Mouse (Mus musculus) limb, embryonic 14.5 days (tissue): ENCODE measurements at regions not wholly inside any gene's neighbourhood (a gene's known extent, or its start where the extent isn't known, plus 50 kb on each side); places are given as distances from the start of the nearest gene placed in this dataset.

Source experiments
- ATAC-seq: fragments of 200-750 bp; cut with Nextera tagmentation; 2 replicates; pipeline ENCODE4 v1.8.0; 2017; ENCODE audit warnings: low read depth, moderate number of reproducible peaks, moderate TSS enrichment; ENCODE audit not compliant: low FRiP score
- DNase-seq: peaks from one replicate; pipeline ENCODE4 v3.0.0-alpha.2; 2015; ENCODE audit warnings: low spot score
- H3K27ac ChIP-seq: fragments of 300-500 bp; sonication (generic); replicated peaks from 2 replicates; pipeline ENCODE4 v1.5.1; 2014; ENCODE audit warnings: low read depth, mild to moderate bottlenecking, low read length, moderate library complexity, mixed read lengths
- H3K27me3 ChIP-seq: fragments of 300-500 bp; sonication (generic); 2 replicates; pipeline ENCODE4 v1.6.1; 2014; ENCODE audit warnings: low read length, mixed read lengths; ENCODE audit not compliant: control insufficient read depth, insufficient read depth
- H3K36me3 ChIP-seq: fragments of 300-500 bp; sonication (generic); 2 replicates; pipeline ENCODE4 v1.6.1; 2014; ENCODE audit warnings: mild to moderate bottlenecking, low read length, moderate library complexity, mixed read lengths; ENCODE audit not compliant: control insufficient read depth, insufficient read depth
- H3K4me1 ChIP-seq: fragments of 300-500 bp; sonication (generic); 2 replicates; pipeline ENCODE4 v1.6.1; 2014; ENCODE audit warnings: antibody characterized with exemption, low read length, mixed read lengths; ENCODE audit not compliant: control insufficient read depth, insufficient read depth
- H3K4me2 ChIP-seq: fragments of 300-500 bp; sonication (generic); replicated peaks from 2 replicates; pipeline ENCODE4 v1.6.1; 2014; ENCODE audit warnings: low read depth, mild to moderate bottlenecking, low read length, moderate library complexity; ENCODE audit not compliant: severe bottlenecking
- H3K4me3 ChIP-seq: fragments of 300-500 bp; sonication (generic); replicated peaks from 2 replicates; pipeline ENCODE4 v1.5.1; 2014; ENCODE audit warnings: low read length
- H3K9ac ChIP-seq: fragments of 300-500 bp; sonication (generic); 2 replicates; pipeline ENCODE4 v1.6.1; 2014; ENCODE audit warnings: mild to moderate bottlenecking, low read depth, low read length, moderate library complexity; ENCODE audit not compliant: severe bottlenecking
- H3K9me3 ChIP-seq: fragments of 300-500 bp; sonication (generic); 2 replicates; pipeline ENCODE4 v1.6.1; 2016; ENCODE audit warnings: low read length; ENCODE audit not compliant: control insufficient read depth
- POLR2A ChIP-seq: fragments of 200-500 bp; IDR thresholded peaks from 2 replicates; pipeline ENCODE4 v1.8.0; 2012; ENCODE audit warnings: inconsistent platforms, mild to moderate bottlenecking, moderate library complexity, borderline replicate concordance; ENCODE audit not compliant: insufficient read depth, insufficient read length; ENCODE audit errors: extremely low read depth
- WGBS: fragments of 180-500 bp; shearing (Covaris S2); extraction: QIAGEN DNeasy Blood & Tissue Kit; methylation state at CpG from one replicate; pipeline ENCODE4 v1.1.7; 2014; 5-methylcytosine and 5-hydroxymethylcytosine counted together

- H3K4me1 ChIP-seq: peaks cover 7% of the 10 kb centered on the region; the same call in 1 of the 2 replicates
- H3K36me3 ChIP-seq: no peaks in the 10 kb centered on the region
- no peak for ATAC-seq
- WGBS: 25% methylated on average over 4 of the region's 4 CpGs
- DNase-seq: no peak
- no peak overlapping the region for H3K27ac ChIP-seq
- H3K9me3 ChIP-seq: no peaks in the 10 kb centered on the region
- TF ChIP-seq POLR2A: no peak
- H3K27me3 ChIP-seq: peaks cover 45% of the 10 kb centered on the region
- no peak overlapping the region for H3K4me2 ChIP-seq
- no peak overlapping the region for H3K4me3 ChIP-seq
- H3K9ac ChIP-seq: no peak overlapping the region
Measured at GRCm38 (mm10) chr8:92064971-92065370, 263.1 kb upstream of the Irx3 start.

DNA sequence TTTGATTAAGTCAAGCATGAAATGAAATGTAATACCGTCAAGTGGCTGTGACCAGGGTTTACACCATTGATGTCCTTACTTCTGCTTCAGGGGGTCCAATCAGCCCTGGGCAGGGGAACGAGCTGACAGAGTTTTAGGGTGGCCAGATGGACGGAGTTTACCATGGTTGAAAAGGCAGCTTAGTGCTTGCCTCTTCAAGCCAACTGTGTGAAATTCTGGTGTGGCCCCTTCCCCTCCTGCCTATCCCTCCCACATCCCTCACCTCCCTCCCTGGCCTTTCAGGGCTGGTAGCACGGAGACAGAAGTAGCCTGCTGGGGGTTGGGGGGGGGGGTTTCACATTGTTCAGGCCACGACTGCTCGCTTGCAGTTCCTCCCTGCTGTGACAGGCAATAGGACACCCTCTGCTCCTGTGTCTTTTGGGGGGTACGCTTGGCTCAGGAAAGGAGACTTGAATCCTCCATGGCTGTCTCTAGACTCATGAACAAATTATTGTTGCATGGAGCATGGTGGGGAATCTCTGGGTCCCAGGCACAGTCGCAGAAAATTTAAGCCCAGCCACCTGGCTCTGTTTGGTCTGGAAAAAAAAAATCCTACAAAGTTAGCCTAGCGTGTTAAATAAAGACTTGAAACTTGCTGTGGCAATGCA, 262.4 kb upstream of the Irx3 start:
- Histone ChIP-seq H3K4me3 (no peak overlapping the region), H3K27ac (no peak overlapping the region), H3K27me3 (peaks cover 40% of the 10 kb centered on the region), H3K4me1 (peaks cover 7% of the 10 kb centered on the region; the same call in 1 of the 2 replicates), H3K9me3 (no peaks in the 10 kb centered on the region), H3K9ac (no peak overlapping the region), H3K36me3 (no peaks in the 10 kb centered on the region), H3K4me2 (no peak overlapping the region)
- ATAC-seq (peak; percentile 30; the same call in 1 of the 2 replicates), DNase-seq (no peak)
- TF ChIP-seq POLR2A: no peak
- WGBS: 12% methylated on average over 9 of the region's 9 CpGs

DNA sequence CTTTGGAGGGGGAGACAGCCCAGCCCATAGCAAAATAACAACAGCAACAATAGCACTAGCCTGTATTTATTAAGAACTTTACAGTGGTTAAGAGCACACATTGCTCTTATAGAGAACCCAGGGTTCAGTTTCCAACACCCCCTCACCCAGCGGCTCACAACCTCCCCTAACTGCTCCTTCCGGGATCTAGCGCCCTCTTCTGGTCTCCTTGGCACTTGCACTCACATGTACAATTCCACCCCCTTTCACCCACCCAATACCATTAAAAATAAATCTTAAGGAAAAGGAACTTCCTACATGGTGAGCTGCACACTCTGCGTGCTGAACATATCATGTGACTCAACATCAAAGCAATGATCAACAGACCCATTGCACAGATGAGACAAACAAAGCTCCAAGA, 261.5 kb upstream of the Irx3 start:
- H3K4me1 ChIP-seq: peaks cover 7% of the 10 kb centered on the region; the same call in 1 of the 2 replicates
- ATAC-seq (no peak), DNase-seq (no peak)
- H3K27ac ChIP-seq: no peak overlapping the region
- no peaks in the 10 kb centered on the region for H3K9me3 ChIP-seq
- no peak overlapping the region for H3K4me3 ChIP-seq
- no peak for TF ChIP-seq POLR2A
- WGBS: 80% methylated on average over 4 of the region's 4 CpGs
- H3K4me2 ChIP-seq: no peak overlapping the region
- H3K9ac ChIP-seq: no peak overlapping the region
- H3K27me3 ChIP-seq: peaks cover 44% of the 10 kb centered on the region
- no peaks in the 10 kb centered on the region for H3K36me3 ChIP-seq

DNA sequence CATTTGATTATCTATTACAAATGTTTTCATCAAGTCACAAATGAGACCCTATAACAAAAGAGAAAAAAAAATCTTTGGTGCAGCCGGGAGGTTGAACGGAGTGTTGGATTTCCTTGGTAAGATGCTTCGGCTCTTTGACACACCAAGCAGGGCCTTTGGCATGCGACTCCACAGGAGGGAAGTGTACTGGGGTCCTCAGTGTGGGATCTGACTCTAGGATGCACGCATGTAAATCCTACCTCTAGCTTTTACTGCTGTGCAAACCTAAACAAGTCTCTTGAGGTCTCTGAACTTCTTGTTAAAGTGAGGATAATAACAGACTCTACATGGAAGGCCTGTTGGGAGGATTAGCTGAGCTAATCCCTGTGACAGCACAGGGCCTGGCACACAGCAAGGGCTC, 257.6 kb upstream of the Irx3 start:
- ATAC-seq (no peak), DNase-seq (no peak)
- H3K27ac ChIP-seq: no peak overlapping the region
- WGBS: 79% methylated on average over 5 of the region's 5 CpGs
- H3K4me1 ChIP-seq: peaks cover 3% of the 10 kb centered on the region; the same call in 1 of the 2 replicates
- no peak overlapping the region for H3K4me3 ChIP-seq
- TF ChIP-seq POLR2A: no peak
- H3K9ac ChIP-seq: no peak overlapping the region
- no peaks in the 10 kb centered on the region for H3K9me3 ChIP-seq
- H3K36me3 ChIP-seq: no peaks in the 10 kb centered on the region
- peaks cover 26% of the 10 kb centered on the region for H3K27me3 ChIP-seq
- no peak overlapping the region for H3K4me2 ChIP-seq

- ATAC-seq: no peak
- TF ChIP-seq POLR2A: no peak
- H3K4me2 ChIP-seq: no peak overlapping the region
- H3K27ac ChIP-seq: no peak overlapping the region
- WGBS: 60% methylated on average over 10 of the region's 10 CpGs
- no peaks in the 10 kb centered on the region for H3K9me3 ChIP-seq
- no peak for DNase-seq
- H3K4me3 ChIP-seq: no peak overlapping the region
- no peaks in the 10 kb centered on the region for H3K36me3 ChIP-seq
- peaks cover under 1% of the 10 kb centered on the region; the same call in 1 of the 2 replicates for H3K4me1 ChIP-seq
- H3K9ac ChIP-seq: no peak overlapping the region
- peaks cover 23% of the 10 kb centered on the region for H3K27me3 ChIP-seq
Measured at GRCm38 (mm10) chr8:92058953-92059352, 257.1 kb upstream of the Irx3 start.
